Mouse (Mus musculus) gastrocnemius, adult 2 months (tissue): ENCODE results near the gene Mypn. TPM values are rescaled to one million over a fixed set of nuclear protein-coding genes. Genes with fewer than 3 reads are reported as not detected.
A peak's percentile ranks its signal among the peaks of the same experiment; 100 is the strongest.

Source experiments
- DNase-seq: peaks from one replicate; pipeline ENCODE4 v3.0.0; 2022
- H3K27ac ChIP-seq: fragments of 200-600 bp; 2 replicates; pipeline ENCODE4 v1.8.1; 2022; ENCODE audit warnings: mild to moderate bottlenecking
- H3K4me3 ChIP-seq: fragments of 200-600 bp; 2 replicates; pipeline ENCODE4 v1.8.1; 2022; ENCODE audit warnings: mild to moderate bottlenecking, moderate library complexity
- CTCF ChIP-seq: fragments of 200-600 bp; IDR thresholded peaks from 2 replicates; pipeline ENCODE4 v1.8.1; 2022; ENCODE audit warnings: antibody characterized with exemption, mild to moderate bottlenecking, moderate library complexity
- intact Hi-C: fragments of 180-260 bp; cut with DNase I; formaldehyde crosslinking; loops from one replicate; pipeline ENCODE4 v1.15.1; 2025
- total RNA-seq, 2 experiments: library from RNA; stranded (reverse); gene quantifications; 2 replicates each; pipeline ENCODE4 v1.2.3; 2021

Gene Mypn
- total RNA-seq, 2 experiments from 2014 or later, result 248 to 338 TPM

GRCm38 (mm10) chr10:63136436-63136835 lies 67.3 kb downstream of the Mypn start:
- Histone ChIP-seq H3K27ac (no peak overlapping the region), H3K4me3 (no peak overlapping the region)
- no peak for TF ChIP-seq CTCF
- intact Hi-C loops, result no loop called here
- DNase-seq, result no peak

GRCm38 (mm10) chr10:63135680-63136079 lies 68.1 kb downstream of the Mypn start:
- Histone ChIP-seq H3K27ac (no peak overlapping the region), H3K4me3 (no peak overlapping the region)
- intact Hi-C loops, result no loop called here
- no peak for TF ChIP-seq CTCF
- DNase-seq, result no peak

GRCm38 (mm10) chr10:63133326-63133725 lies 70.4 kb downstream of the Mypn start:
- Histone ChIP-seq H3K27ac (no peak overlapping the region), H3K4me3 (no peak overlapping the region)
- no peak for TF ChIP-seq CTCF
- no peak for DNase-seq
- intact Hi-C loops, result no loop called here

- DNase-seq, result no peak
- intact Hi-C loops, result no loop called here
These were observed 71.4 kb downstream of the Mypn start for GRCm38 (mm10) chr10:63132356-63132755.

GRCm38 (mm10) chr10:63130500-63130899 lies 73.3 kb downstream of the Mypn start:
- Histone ChIP-seq H3K4me3 (no peak overlapping the region), H3K27ac (peak overlapping the region; percentile 46; the same call in 1 of the 2 replicates)
- intact Hi-C loops, result no loop called here
- peak; percentile 36 for TF ChIP-seq CTCF
- DNase-seq, result no peak

More at GRCm38 (mm10) chr10:63132356-63132755, 71.4 kb downstream of the Mypn start:
- no peak for TF ChIP-seq CTCF
- Histone ChIP-seq H3K4me3 (no peak overlapping the region), H3K27ac (no peak overlapping the region)

- DNase-seq, result peak; percentile 74
- peak overlapping the region; percentile 88 for H3K27ac ChIP-seq
- no peak for TF ChIP-seq CTCF
- intact Hi-C loops, result no loop called here
- H3K4me3 ChIP-seq, result no peak overlapping the region
These were observed 75.5 kb downstream of the Mypn start for GRCm38 (mm10) chr10:63128256-63128655.

- peak overlapping the region; percentile 88; the same call in 1 of the 2 replicates for H3K27ac ChIP-seq
- no peak for DNase-seq
- intact Hi-C loops, result no loop called here
- TF ChIP-seq CTCF, result no peak
- no peak overlapping the region for H3K4me3 ChIP-seq
These were observed 76.6 kb downstream of the Mypn start for GRCm38 (mm10) chr10:63127156-63127555.

- DNase-seq, result no peak
- no peak for TF ChIP-seq CTCF
- Histone ChIP-seq H3K4me3 (no peak overlapping the region), H3K27ac (no peak overlapping the region)
- intact Hi-C loops, result no loop called here
These were observed 77.6 kb downstream of the Mypn start for GRCm38 (mm10) chr10:63126116-63126515.

GRCm38 (mm10) chr10:63125343-63125742 lies 78.4 kb downstream of the Mypn start:
- Histone ChIP-seq H3K27ac (no peak overlapping the region), H3K4me3 (no peak overlapping the region)
- intact Hi-C loops, result no loop called here
- DNase-seq, result no peak
- peak; percentile 40 for TF ChIP-seq CTCF

- no peak for TF ChIP-seq CTCF
- no peak overlapping the region for H3K4me3 ChIP-seq
- intact Hi-C loops, result no loop called here
- DNase-seq, result no peak
- no peak overlapping the region for H3K27ac ChIP-seq
These were observed 79.7 kb downstream of the Mypn start for GRCm38 (mm10) chr10:63124016-63124415.

- intact Hi-C loops, result no loop called here
These were observed 80.6 kb downstream of the Mypn start for GRCm38 (mm10) chr10:63123141-63123540.

GRCm38 (mm10) chr10:63122516-63122915 lies 81.2 kb downstream of the Mypn start:
- Histone ChIP-seq H3K4me3 (no peak overlapping the region), H3K27ac (no peak overlapping the region)
- intact Hi-C loops, result no loop called here
- DNase-seq, result no peak
- no peak for TF ChIP-seq CTCF

More at GRCm38 (mm10) chr10:63123141-63123540, 80.6 kb downstream of the Mypn start:
- no peak for DNase-seq
- no peak overlapping the region for H3K4me3 ChIP-seq
- H3K27ac ChIP-seq, result no peak overlapping the region
- no peak for TF ChIP-seq CTCF

- no peak for TF ChIP-seq CTCF
- intact Hi-C loops, result no loop called here
- H3K27ac ChIP-seq, result no peak overlapping the region
- H3K4me3 ChIP-seq, result no peak overlapping the region
- DNase-seq, result no peak
These were observed 81.8 kb downstream of the Mypn start for GRCm38 (mm10) chr10:63121961-63122360.

GRCm38 (mm10) chr10:63119916-63120315 lies 83.8 kb downstream of the Mypn start:
- H3K4me3 ChIP-seq, result no peak overlapping the region
- intact Hi-C loops, result loop anchor here (10.0 kb wide), 1 partner anchor 95 kb away; the partner anchor contains the start of genes Hnrnph3 and Pbld2
- no peak overlapping the region for H3K27ac ChIP-seq
- DNase-seq, result no peak
- no peak for TF ChIP-seq CTCF
